Mouse (Mus musculus) lung, postnatal 0 days (tissue): Measurements from ENCODE around the gene Aldh8a1. TPM values are rescaled to one million over a fixed set of nuclear protein-coding genes. Genes with fewer than 3 reads are reported as not detected.

Experiments used
- ATAC-seq: fragments of 200-750 bp; cut with Nextera tagmentation; 2 replicates; pipeline ENCODE4 v1.8.0; 2017; ENCODE audit warnings: moderate library complexity
- DNase-seq: peaks from one replicate; pipeline ENCODE4 v3.0.0-alpha.2; 2016; ENCODE audit warnings: low spot score
- H3K27ac ChIP-seq: fragments of 300-500 bp; sonication (generic); 2 replicates; pipeline ENCODE4 v1.5.1; 2014; ENCODE audit warnings: antibody characterized with exemption, mild to moderate bottlenecking, low read length, mixed read lengths
- H3K27me3 ChIP-seq: fragments of 300-500 bp; sonication (generic); replicated peaks from 2 replicates; pipeline ENCODE4 v1.6.1; 2014; ENCODE audit warnings: low read length, mixed read lengths; ENCODE audit not compliant: insufficient read depth
- H3K36me3 ChIP-seq: fragments of 300-500 bp; sonication (generic); 2 replicates; pipeline ENCODE4 v1.6.1; 2014; ENCODE audit warnings: low read length, mixed read lengths; ENCODE audit not compliant: insufficient read depth
- H3K4me1 ChIP-seq: fragments of 300-500 bp; sonication (generic); 2 replicates; pipeline ENCODE4 v1.6.1; 2014; ENCODE audit warnings: antibody characterized with exemption, low read depth, low read length, mixed read lengths; ENCODE audit not compliant: insufficient read depth
- H3K4me2 ChIP-seq: fragments of 300-500 bp; sonication (generic); replicated peaks from 2 replicates; pipeline ENCODE4 v1.6.1; 2014; ENCODE audit warnings: low read depth, mild to moderate bottlenecking, low read length, moderate library complexity, mixed read lengths
- H3K4me3 ChIP-seq: fragments of 300-500 bp; sonication (generic); 2 replicates; pipeline ENCODE4 v1.5.1; 2014; ENCODE audit warnings: low read depth, low read length
- H3K9ac ChIP-seq: fragments of 300-500 bp; sonication (generic); replicated peaks from 2 replicates; pipeline ENCODE4 v1.6.1; 2014; ENCODE audit warnings: low read depth, mild to moderate bottlenecking
- H3K9me3 ChIP-seq: fragments of 300-500 bp; sonication (generic); 2 replicates; pipeline ENCODE4 v1.6.1; 2016; ENCODE audit warnings: low read length, mixed read lengths
- CTCF ChIP-seq: IDR thresholded peaks from 2 replicates; pipeline ENCODE4 v1.5.1; 2016; ENCODE audit warnings: antibody characterized with exemption, mild to moderate bottlenecking
- EP300 ChIP-seq: IDR thresholded peaks from 2 replicates; pipeline ENCODE4 v1.6.1; 2016; ENCODE audit warnings: antibody characterized with exemption, mild to moderate bottlenecking, control low read depth
- WGBS: fragments of 180-500 bp; shearing (Covaris S2); extraction: QIAGEN DNeasy Blood & Tissue Kit; methylation state at CpG from one replicate; pipeline ENCODE4 v1.1.7; 2014; 5-methylcytosine and 5-hydroxymethylcytosine counted together
- polyA plus RNA-seq: library from polyadenylated mRNA; unstranded; fragments of >200 nt; fragmentation: Nextera tagmentation; extraction: Ambion mirVana; gene quantifications from 2 replicates; pipeline ENCODE4 v1.2.1, GENCODE M21; 2015

Gene Aldh8a1
- polyA plus RNA-seq, 1 experiment from 2014 or later: 0.12 TPM

DNA sequence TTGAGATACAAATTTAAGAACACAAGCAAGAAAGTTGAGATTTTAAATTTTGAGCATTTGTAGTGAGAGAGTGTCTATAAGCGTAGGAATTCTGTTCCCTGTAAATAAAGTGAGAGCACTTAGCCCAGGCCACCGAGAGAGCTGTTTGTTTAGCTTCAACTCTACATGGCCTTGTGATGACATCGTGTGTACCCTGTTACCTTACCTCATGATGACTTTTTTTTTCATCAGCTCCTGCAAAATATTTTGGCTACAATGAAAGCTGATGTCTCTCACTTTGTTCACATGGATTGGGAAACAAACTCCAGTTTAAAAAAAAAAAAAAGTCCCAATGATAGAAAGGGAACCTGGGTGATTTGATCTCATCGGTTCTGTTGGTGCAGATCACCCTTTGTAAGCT, 64.6 kb downstream of the Aldh8a1 start:
- TF ChIP-seq CTCF (no peak), EP300 (no peak)
- H3K4me1 ChIP-seq: no peaks in the 10 kb centered on the region
- DNase-seq (no peak), ATAC-seq (0 out of 2 replicates have a peak, but pooled peaks have one; percentile 38)
- H3K4me3 ChIP-seq: no peak overlapping the region
- H3K36me3 ChIP-seq: no peaks in the 10 kb centered on the region
- H3K27ac ChIP-seq: no peak overlapping the region
- WGBS: 49% methylated on average over 4 of the region's 4 CpGs
- no peak overlapping the region for H3K4me2 ChIP-seq
- no peak overlapping the region for H3K9ac ChIP-seq
- no peaks in the 10 kb centered on the region for H3K9me3 ChIP-seq
- H3K27me3 ChIP-seq: no peaks in the 10 kb centered on the region

DNA sequence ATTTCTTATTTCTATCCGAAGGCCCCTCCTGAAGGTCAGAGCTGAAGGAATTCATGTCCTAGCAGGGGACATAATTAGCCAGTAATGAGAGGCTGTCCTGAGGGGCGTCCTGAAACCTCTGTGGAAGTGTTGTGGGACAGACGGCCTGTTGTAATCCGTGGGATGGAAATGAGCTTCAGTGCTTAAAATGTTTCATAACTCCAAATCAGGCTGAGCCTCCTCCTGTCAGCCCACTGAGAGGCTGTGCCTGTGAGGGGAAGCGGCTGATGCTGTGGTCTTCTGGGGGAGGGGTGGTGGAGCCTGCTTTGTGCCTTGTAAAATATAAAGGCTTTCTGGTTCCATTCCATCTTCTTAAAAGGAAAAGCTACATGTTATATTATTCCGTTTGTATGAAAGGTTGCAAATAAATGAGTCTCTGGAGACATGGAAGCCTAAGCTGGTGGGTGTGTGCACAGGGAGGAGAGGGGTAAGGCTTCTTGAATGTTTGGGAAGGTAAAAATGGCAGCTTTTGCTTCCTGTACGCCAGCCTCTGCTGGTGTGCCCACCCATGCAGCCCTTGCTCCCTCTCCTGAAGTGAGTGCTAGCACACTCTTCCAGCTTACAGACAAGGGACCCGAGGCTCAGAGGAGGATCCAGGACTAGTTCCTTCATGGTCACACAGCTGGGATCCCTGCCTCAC, 66.7 kb downstream of the Aldh8a1 start:
- DNase-seq (peak; percentile 77), ATAC-seq (peak; percentile 73)
- H3K4me1 ChIP-seq: no peaks in the 10 kb centered on the region
- H3K4me3 ChIP-seq: no peak overlapping the region
- no peaks in the 10 kb centered on the region for H3K9me3 ChIP-seq
- no peak overlapping the region for H3K27ac ChIP-seq
- no peaks in the 10 kb centered on the region for H3K36me3 ChIP-seq
- H3K4me2 ChIP-seq: no peak overlapping the region
- H3K9ac ChIP-seq: no peak overlapping the region
- WGBS: 38% methylated on average over 8 of the region's 8 CpGs
- TF ChIP-seq CTCF: no peak
- TF ChIP-seq EP300: no peak
- no peaks in the 10 kb centered on the region for H3K27me3 ChIP-seq

DNA sequence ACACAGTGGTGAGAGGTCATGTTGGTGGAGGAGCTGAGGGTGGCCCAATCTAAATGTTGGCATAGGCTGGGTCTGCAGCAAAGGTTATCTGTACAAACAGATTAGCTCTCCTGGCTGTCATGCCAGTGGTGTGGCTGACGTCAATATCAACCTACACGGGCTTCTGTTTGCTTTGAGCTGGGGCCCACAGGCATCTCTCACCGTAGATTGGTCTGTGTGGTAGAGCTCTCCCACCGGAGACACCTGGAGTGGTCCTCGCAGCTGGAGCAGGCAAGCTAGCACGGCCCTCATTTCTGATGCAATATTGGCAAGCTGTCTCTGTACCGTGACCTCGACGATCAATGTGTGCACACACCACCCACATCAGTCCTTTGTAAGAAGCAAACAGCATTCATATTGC, 67.3 kb downstream of the Aldh8a1 start:
- no peak overlapping the region for H3K4me2 ChIP-seq
- no peak for ATAC-seq
- H3K4me1 ChIP-seq: no peaks in the 10 kb centered on the region
- H3K27ac ChIP-seq: no peak overlapping the region
- no peak overlapping the region for H3K9ac ChIP-seq
- TF ChIP-seq CTCF (no peak), EP300 (no peak)
- WGBS: 26% methylated on average over 9 of the region's 9 CpGs
- DNase-seq: no peak
- H3K36me3 ChIP-seq: no peaks in the 10 kb centered on the region
- H3K9me3 ChIP-seq: no peaks in the 10 kb centered on the region
- H3K4me3 ChIP-seq: no peak overlapping the region
- H3K27me3 ChIP-seq: no peaks in the 10 kb centered on the region

Other genes starting within 250 kb of the Aldh8a1 start
- 5.2 and 5.5 TPM in 2 replicates for gene Myb, start 216.3 kb upstream of the Aldh8a1 start, polyA plus RNA-seq
- gene Hbs1l, start 81.3 kb upstream of the Aldh8a1 start, polyA plus RNA-seq: 42.2 and 45.1 TPM in 2 replicates
- 0.11 and 0.21 TPM in 2 replicates for gene 1700020N01Rik, start 215.9 kb downstream of the Aldh8a1 start, polyA plus RNA-seq